Mouse (Mus musculus): ENCODE data around the gene Gsdmc3. TPM values are rescaled to one million over a fixed set of nuclear protein-coding genes. Genes with fewer than 3 reads are reported as not detected.
"Not testable (repeated sequence)": the region's sequence is repeated elsewhere in the genome, so short reads cannot be mapped to it uniquely, and the experiment has no call there.

Gene Gsdmc3
- not detected in 2 replicates for polyA plus RNA-seq (2012; rRNA removed)

GRCm38 (mm10) chr15:63878458-63878857 is at the start of gene Gsdmc3:
Gene Gsdmc3, minus strand, starts transcription at chr15:63878558.
- H3K4me3 ChIP-seq (ENCODE audit: insufficient read depth, low read length); H3K4me1 ChIP-seq (ENCODE audit: control insufficient read depth, insufficient read depth, low read length); H3K27ac ChIP-seq (ENCODE audit: insufficient read depth, low read length): not testable (repeated sequence)

GRCm38 (mm10) chr15:63926201-63926600 is 47.8 kb upstream of the Gsdmc3 start:
- Histone ChIP-seq H3K4me3 (ENCODE audit: insufficient read depth, low read length) (no peak overlapping the region), H3K4me1 (ENCODE audit: control insufficient read depth, insufficient read depth, low read length) (no peaks in the 10 kb centered on the region), H3K27ac (ENCODE audit: insufficient read depth, low read length) (no peak overlapping the region)
- TF ChIP-seq CTCF (IDR thresholded peaks at IDR 0.05; ENCODE audit: extremely low read depth, insufficient read depth, low read length) (no peak), POLR2A (IDR thresholded peaks at IDR 0.05; ENCODE audit: extremely low read depth, insufficient read depth, low read length) (no peak)

GRCm38 (mm10) chr15:63924484-63924883 is 46.1 kb upstream of the Gsdmc3 start:
- TF ChIP-seq CTCF (IDR thresholded peaks at IDR 0.05; ENCODE audit: extremely low read depth, insufficient read depth, low read length): no peak
- no peak for TF ChIP-seq POLR2A (IDR thresholded peaks at IDR 0.05; ENCODE audit: extremely low read depth, insufficient read depth, low read length)
- no peaks in the 10 kb centered on the region for H3K4me1 ChIP-seq (ENCODE audit: control insufficient read depth, insufficient read depth, low read length)
- no peak overlapping the region for H3K4me3 ChIP-seq (ENCODE audit: insufficient read depth, low read length)
- H3K27ac ChIP-seq (ENCODE audit: insufficient read depth, low read length): no peak overlapping the region

GRCm38 (mm10) chr15:63921618-63922017 is 43.3 kb upstream of the Gsdmc3 start:
- H3K27ac ChIP-seq (ENCODE audit: insufficient read depth, low read length); H3K4me1 ChIP-seq (ENCODE audit: control insufficient read depth, insufficient read depth, low read length); H3K4me3 ChIP-seq (ENCODE audit: insufficient read depth, low read length): not testable (repeated sequence)

GRCm38 (mm10) chr15:63919728-63920127 is 41.4 kb upstream of the Gsdmc3 start:
- H3K4me3 ChIP-seq (ENCODE audit: insufficient read depth, low read length): not testable (repeated sequence)

GRCm38 (mm10) chr15:63916584-63916983 is 38.2 kb upstream of the Gsdmc3 start:
- H3K4me1 ChIP-seq (ENCODE audit: control insufficient read depth, insufficient read depth, low read length); H3K27ac ChIP-seq (ENCODE audit: insufficient read depth, low read length); H3K4me3 ChIP-seq (ENCODE audit: insufficient read depth, low read length): not testable (repeated sequence)

More at GRCm38 (mm10) chr15:63919728-63920127, 41.4 kb upstream of the Gsdmc3 start:
- H3K4me1 ChIP-seq (ENCODE audit: control insufficient read depth, insufficient read depth, low read length); H3K27ac ChIP-seq (ENCODE audit: insufficient read depth, low read length): not testable (repeated sequence)

- not testable (repeated sequence) for H3K4me1 ChIP-seq (ENCODE audit: control insufficient read depth, insufficient read depth, low read length); H3K4me3 ChIP-seq (ENCODE audit: insufficient read depth, low read length); H3K27ac ChIP-seq (ENCODE audit: insufficient read depth, low read length)
These were observed 33.8 kb upstream of the Gsdmc3 start, which contains the start of gene Gsdmc4 for GRCm38 (mm10) chr15:63912197-63912596. Gene Gsdmc4, minus strand, starts transcription at chr15:63912297.

- not testable (repeated sequence) for H3K4me3 ChIP-seq (ENCODE audit: insufficient read depth, low read length); H3K4me1 ChIP-seq (ENCODE audit: control insufficient read depth, insufficient read depth, low read length); H3K27ac ChIP-seq (ENCODE audit: insufficient read depth, low read length)
These were observed 31.5 kb upstream of the Gsdmc3 start for GRCm38 (mm10) chr15:63909896-63910295.

GRCm38 (mm10) chr15:63895560-63896353 is 17.4 kb upstream of the Gsdmc3 start:
- peak; percentile 57 for TF ChIP-seq CTCF (IDR thresholded peaks at IDR 0.05; ENCODE audit: extremely low read depth, insufficient read depth, low read length)
- not testable (repeated sequence) for H3K4me1 ChIP-seq (ENCODE audit: control insufficient read depth, insufficient read depth, low read length); H3K4me3 ChIP-seq (ENCODE audit: insufficient read depth, low read length); H3K27ac ChIP-seq (ENCODE audit: insufficient read depth, low read length)

- H3K4me1 ChIP-seq (ENCODE audit: control insufficient read depth, insufficient read depth, low read length); H3K27ac ChIP-seq (ENCODE audit: insufficient read depth, low read length); H3K4me3 ChIP-seq (ENCODE audit: insufficient read depth, low read length): not testable (repeated sequence)
These were observed 10.1 kb upstream of the Gsdmc3 start for GRCm38 (mm10) chr15:63888440-63888839.

- not testable (repeated sequence) for H3K27ac ChIP-seq (ENCODE audit: insufficient read depth, low read length); H3K4me3 ChIP-seq (ENCODE audit: insufficient read depth, low read length); H3K4me1 ChIP-seq (ENCODE audit: control insufficient read depth, insufficient read depth, low read length)
These were observed 9.6 kb upstream of the Gsdmc3 start for GRCm38 (mm10) chr15:63887949-63888348.

- H3K27ac ChIP-seq (ENCODE audit: insufficient read depth, low read length); H3K4me3 ChIP-seq (ENCODE audit: insufficient read depth, low read length); H3K4me1 ChIP-seq (ENCODE audit: control insufficient read depth, insufficient read depth, low read length): not testable (repeated sequence)
These were observed 2.2 kb downstream of the Gsdmc3 start for GRCm38 (mm10) chr15:63876160-63876559.

Measured in cortical plate, adult 2 months (tissue).